Mouse (Mus musculus): ENCODE data around the gene Dgat2. TPM values are rescaled to one million over a fixed set of nuclear protein-coding genes. Genes with fewer than 3 reads are reported as not detected.

Gene Dgat2
- polyA plus RNA-seq, 1 experiment from 2014 or later: 103 TPM

- H3K27ac ChIP-seq (ENCODE audit: low read length): peak within 1 kb of the TSS; percentile 91
- H3K36me3 ChIP-seq (ENCODE audit: control insufficient read depth, insufficient read depth, low read length): no peaks in the 10 kb centered on the region
- peaks cover 11% of the 10 kb centered on the region for H3K4me1 ChIP-seq (ENCODE audit: control insufficient read depth, insufficient read depth, low read length)
- H3K9ac ChIP-seq (ENCODE audit: low read length): peak within 1 kb of the TSS; percentile 88
- peak within 1 kb of the TSS; percentile 83 for H3K4me2 ChIP-seq (ENCODE audit: low read depth, low read length)
- ATAC-seq (ENCODE audit: insufficient read depth, low FRiP score): peak; percentile 99
- no peaks in the 10 kb centered on the region for H3K9me3 ChIP-seq (replicated peaks; ENCODE audit: control insufficient read depth, low read length)
- under 1% methylated on average over 51 of the region's 51 CpGs for WGBS
- no peaks in the 10 kb centered on the region for H3K27me3 ChIP-seq (ENCODE audit: control insufficient read depth, insufficient read depth, low read length)
- H3K4me3 ChIP-seq (replicated peaks; ENCODE audit: low read length): peak within 1 kb of the TSS; percentile 65
Observed at GRCm38 (mm10) chr7:99140984-99141918, 41.3 kb downstream of the Dgat2 start, which contains the start of gene Uvrag. Gene Uvrag, minus strand, starts transcription at chr7:99141141.

GRCm38 (mm10) chr7:99140511-99140910, 42.0 kb downstream of the Dgat2 start:
- no peaks in the 10 kb centered on the region for H3K27me3 ChIP-seq (ENCODE audit: control insufficient read depth, insufficient read depth, low read length)
- peak; percentile 0; the same call in 1 of the 2 replicates for ATAC-seq (ENCODE audit: insufficient read depth, low FRiP score)
- peak overlapping the region; percentile 88 for H3K9ac ChIP-seq (ENCODE audit: low read length)
- H3K27ac ChIP-seq (ENCODE audit: low read length): peak overlapping the region; percentile 91
- peak overlapping the region; percentile 83 for H3K4me2 ChIP-seq (ENCODE audit: low read depth, low read length)
- H3K9me3 ChIP-seq (replicated peaks; ENCODE audit: control insufficient read depth, low read length): no peaks in the 10 kb centered on the region
- WGBS: 0% methylated on average over 39 of the region's 39 CpGs
- H3K4me1 ChIP-seq (ENCODE audit: control insufficient read depth, insufficient read depth, low read length): peaks cover 14% of the 10 kb centered on the region
- no peaks in the 10 kb centered on the region for H3K36me3 ChIP-seq (ENCODE audit: control insufficient read depth, insufficient read depth, low read length)
- peak overlapping the region; percentile 65 for H3K4me3 ChIP-seq (replicated peaks; ENCODE audit: low read length)

GRCm38 (mm10) chr7:99139841-99140491, 42.6 kb downstream of the Dgat2 start:
- no peak for ATAC-seq (ENCODE audit: insufficient read depth, low FRiP score)
- no peaks in the 10 kb centered on the region for H3K9me3 ChIP-seq (replicated peaks; ENCODE audit: control insufficient read depth, low read length)
- H3K27me3 ChIP-seq (ENCODE audit: control insufficient read depth, insufficient read depth, low read length): no peaks in the 10 kb centered on the region
- H3K27ac ChIP-seq (ENCODE audit: low read length): peak overlapping the region; percentile 91
- H3K4me2 ChIP-seq (ENCODE audit: low read depth, low read length): peak overlapping the region; percentile 83
- H3K9ac ChIP-seq (ENCODE audit: low read length): peak overlapping the region; percentile 88
- peak overlapping the region; percentile 65 for H3K4me3 ChIP-seq (replicated peaks; ENCODE audit: low read length)
- WGBS: under 1% methylated on average over 13 of the region's 13 CpGs
- H3K36me3 ChIP-seq (ENCODE audit: control insufficient read depth, insufficient read depth, low read length): no peaks in the 10 kb centered on the region
- H3K4me1 ChIP-seq (ENCODE audit: control insufficient read depth, insufficient read depth, low read length): peaks cover 14% of the 10 kb centered on the region

GRCm38 (mm10) chr7:99137541-99137940, 45.0 kb downstream of the Dgat2 start:
- no peaks in the 10 kb centered on the region for H3K27me3 ChIP-seq (ENCODE audit: control insufficient read depth, insufficient read depth, low read length)
- 96% methylated on average over 4 of the region's 4 CpGs for WGBS
- H3K4me1 ChIP-seq (ENCODE audit: control insufficient read depth, insufficient read depth, low read length): peaks cover 22% of the 10 kb centered on the region
- H3K9ac ChIP-seq (ENCODE audit: low read length): no peak overlapping the region
- H3K9me3 ChIP-seq (replicated peaks; ENCODE audit: control insufficient read depth, low read length): no peaks in the 10 kb centered on the region
- no peak overlapping the region for H3K4me2 ChIP-seq (ENCODE audit: low read depth, low read length)
- H3K27ac ChIP-seq (ENCODE audit: low read length): no peak overlapping the region
- ATAC-seq (ENCODE audit: insufficient read depth, low FRiP score): no peak
- H3K4me3 ChIP-seq (replicated peaks; ENCODE audit: low read length): no peak overlapping the region
- no peaks in the 10 kb centered on the region for H3K36me3 ChIP-seq (ENCODE audit: control insufficient read depth, insufficient read depth, low read length)

GRCm38 (mm10) chr7:99136789-99137188, 45.7 kb downstream of the Dgat2 start:
- no peak overlapping the region for H3K4me2 ChIP-seq (ENCODE audit: low read depth, low read length)
- no peak for ATAC-seq (ENCODE audit: insufficient read depth, low FRiP score)
- H3K9me3 ChIP-seq (replicated peaks; ENCODE audit: control insufficient read depth, low read length): no peaks in the 10 kb centered on the region
- no peak overlapping the region for H3K9ac ChIP-seq (ENCODE audit: low read length)
- no peaks in the 10 kb centered on the region for H3K27me3 ChIP-seq (ENCODE audit: control insufficient read depth, insufficient read depth, low read length)
- H3K27ac ChIP-seq (ENCODE audit: low read length): no peak overlapping the region
- WGBS: 53% methylated on average over 6 of the region's 6 CpGs
- no peaks in the 10 kb centered on the region for H3K36me3 ChIP-seq (ENCODE audit: control insufficient read depth, insufficient read depth, low read length)
- H3K4me3 ChIP-seq (replicated peaks; ENCODE audit: low read length): no peak overlapping the region
- H3K4me1 ChIP-seq (ENCODE audit: control insufficient read depth, insufficient read depth, low read length): peaks cover 21% of the 10 kb centered on the region

GRCm38 (mm10) chr7:99133811-99134402, 48.6 kb downstream of the Dgat2 start:
- Histone ChIP-seq H3K27me3 (ENCODE audit: control insufficient read depth, insufficient read depth, low read length) (no peaks in the 10 kb centered on the region), H3K4me2 (ENCODE audit: low read depth, low read length) (0 out of 2 replicates have a peak overlapping the region, but pooled peaks have one; percentile 13), H3K4me1 (ENCODE audit: control insufficient read depth, insufficient read depth, low read length) (peaks cover 22% of the 10 kb centered on the region), H3K36me3 (ENCODE audit: control insufficient read depth, insufficient read depth, low read length) (no peaks in the 10 kb centered on the region), H3K9ac (ENCODE audit: low read length) (no peak overlapping the region), H3K4me3 (replicated peaks; ENCODE audit: low read length) (no peak overlapping the region), H3K9me3 (replicated peaks; ENCODE audit: control insufficient read depth, low read length) (no peaks in the 10 kb centered on the region), H3K27ac (ENCODE audit: low read length) (peak overlapping the region; percentile 71)
- no peak for ATAC-seq (ENCODE audit: insufficient read depth, low FRiP score)
- WGBS: 66% methylated on average over 8 of the region's 8 CpGs

GRCm38 (mm10) chr7:99132597-99132996, 49.9 kb downstream of the Dgat2 start:
- Histone ChIP-seq H3K9ac (ENCODE audit: low read length) (no peak overlapping the region), H3K4me1 (ENCODE audit: control insufficient read depth, insufficient read depth, low read length) (peaks cover 31% of the 10 kb centered on the region), H3K27ac (ENCODE audit: low read length) (peak overlapping the region; percentile 20), H3K36me3 (ENCODE audit: control insufficient read depth, insufficient read depth, low read length) (no peaks in the 10 kb centered on the region), H3K9me3 (replicated peaks; ENCODE audit: control insufficient read depth, low read length) (no peaks in the 10 kb centered on the region), H3K4me2 (ENCODE audit: low read depth, low read length) (peak overlapping the region; percentile 0; the same call in 1 of the 2 replicates), H3K4me3 (replicated peaks; ENCODE audit: low read length) (no peak overlapping the region), H3K27me3 (ENCODE audit: control insufficient read depth, insufficient read depth, low read length) (no peaks in the 10 kb centered on the region)
- ATAC-seq (ENCODE audit: insufficient read depth, low FRiP score): no peak
- 60% methylated on average over 9 of the region's 9 CpGs for WGBS

- H3K9me3 ChIP-seq (replicated peaks; ENCODE audit: control insufficient read depth, low read length): no peaks in the 10 kb centered on the region
- ATAC-seq (ENCODE audit: insufficient read depth, low FRiP score): no peak
- no peaks in the 10 kb centered on the region for H3K27me3 ChIP-seq (ENCODE audit: control insufficient read depth, insufficient read depth, low read length)
- no peaks in the 10 kb centered on the region for H3K36me3 ChIP-seq (ENCODE audit: control insufficient read depth, insufficient read depth, low read length)
- H3K4me1 ChIP-seq (ENCODE audit: control insufficient read depth, insufficient read depth, low read length): peaks cover 35% of the 10 kb centered on the region
- H3K27ac ChIP-seq (ENCODE audit: low read length): peak overlapping the region; percentile 44
- H3K9ac ChIP-seq (ENCODE audit: low read length): no peak overlapping the region
- 32% methylated on average over 6 of the region's 6 CpGs for WGBS
- peak overlapping the region; percentile 0; the same call in 1 of the 2 replicates for H3K4me2 ChIP-seq (ENCODE audit: low read depth, low read length)
- H3K4me3 ChIP-seq (replicated peaks; ENCODE audit: low read length): no peak overlapping the region
Observed at GRCm38 (mm10) chr7:99131819-99132353, 50.6 kb downstream of the Dgat2 start.
